Mouse (Mus musculus) bone marrow, adult 2 months (tissue): Measurements from ENCODE around the gene Fam241b.

ENCODE experiments used
- CTCF ChIP-seq: fragments of 200-500 bp; IDR thresholded peaks from 2 replicates; pipeline ENCODE4 v1.5.1; 2011; ENCODE audit warnings: low read length, control low read depth; ENCODE audit not compliant: control insufficient read depth, insufficient read depth
- POLR2A ChIP-seq: fragments of 200-500 bp; IDR thresholded peaks from 2 replicates; pipeline ENCODE4 v1.6.1; 2011; ENCODE audit warnings: low read depth, mild to moderate bottlenecking, control low read depth, low read length, borderline replicate concordance; ENCODE audit not compliant: control insufficient read depth

- TF ChIP-seq CTCF (no peak), POLR2A (no peak)
Observed at GRCm38 (mm10) chr10:62107048-62107447, 36.7 kb downstream of the Fam241b start.
